Mouse (Mus musculus): ENCODE results near the gene Slc44a3.

The Slc44a3 gene

DNA sequence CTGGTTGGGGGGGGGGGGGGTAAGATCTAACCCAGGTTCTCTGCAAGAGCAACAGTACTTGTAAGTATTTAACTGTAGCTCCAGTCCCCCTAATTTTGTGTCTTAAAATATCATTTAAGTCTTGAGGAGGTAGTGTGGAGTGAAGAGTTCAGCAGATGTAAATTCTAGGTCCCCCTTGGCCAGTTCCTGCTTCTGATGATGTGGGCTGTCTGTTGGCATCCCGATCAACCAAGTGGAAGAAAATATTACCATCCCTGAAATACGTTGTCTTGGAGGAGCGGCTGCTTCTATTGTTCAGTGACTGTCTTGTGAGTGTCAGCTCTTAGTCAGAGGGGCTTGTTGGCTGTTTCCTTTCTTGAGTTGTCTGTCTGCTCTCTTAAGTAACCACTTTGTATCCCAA, 102.7 kb downstream of the Slc44a3 start:
- in situ Hi-C loops (cut with MboI, MseI) = loop anchor here (25.0 kb wide), 1 partner anchor 1642 kb away; the partner anchor contains the start of gene Ptbp2

- in situ Hi-C loops (cut with MboI, MseI) = loop anchor here (25.0 kb wide), 1 partner anchor 1641 kb away; the partner anchor contains the start of gene Ptbp2
Measured at GRCm38 (mm10) chr3:121428696-121429259, 103.4 kb downstream of the Slc44a3 start.

DNA sequence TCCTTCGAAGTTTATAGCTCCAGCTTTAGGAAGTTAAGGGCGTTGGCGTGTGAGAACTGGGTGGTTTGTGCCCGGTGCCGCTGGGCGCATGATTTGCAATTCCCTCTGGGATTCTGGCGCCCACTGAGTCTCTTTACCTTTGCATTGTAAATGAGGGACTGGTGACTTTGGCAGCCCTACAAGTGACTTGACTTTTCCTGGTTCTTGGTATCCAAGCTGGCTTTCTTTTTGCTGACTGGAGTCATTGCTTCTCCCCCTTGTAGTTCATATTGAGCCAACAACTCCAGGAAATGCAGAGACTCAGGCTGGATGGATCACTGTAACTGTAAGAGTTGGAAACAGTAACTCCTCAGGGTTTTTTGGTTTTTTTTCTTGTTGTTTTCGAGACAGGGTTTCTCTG, 104.0 kb downstream of the Slc44a3 start:
- in situ Hi-C loops (cut with MboI, MseI) = loop anchor here (25.0 kb wide), 1 partner anchor 1641 kb away; the partner anchor contains the start of gene Ptbp2

DNA sequence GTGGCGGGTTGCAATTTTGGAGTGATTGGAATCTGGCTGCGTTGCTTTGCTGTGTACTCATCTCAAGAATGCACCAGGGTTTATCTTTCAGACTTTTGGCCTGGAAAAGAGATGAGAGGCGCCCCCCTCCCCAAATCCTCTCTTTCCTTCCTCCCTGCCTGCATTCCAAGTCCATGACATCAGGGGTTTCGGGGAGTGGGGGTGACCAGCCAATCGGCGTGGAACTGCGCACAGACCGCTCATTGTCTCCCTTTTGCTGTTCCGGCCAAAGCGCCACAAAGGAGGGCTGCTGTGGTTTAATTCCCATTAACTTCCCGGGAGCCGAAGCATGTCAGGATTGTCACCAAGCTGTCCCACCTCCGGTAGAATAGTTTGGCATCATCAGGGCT, 104.7 kb downstream of the Slc44a3 start:
- in situ Hi-C loops (cut with MboI, MseI) = loop anchor here (25.0 kb wide), 1 partner anchor 1640 kb away; the partner anchor contains the start of gene Ptbp2

DNA sequence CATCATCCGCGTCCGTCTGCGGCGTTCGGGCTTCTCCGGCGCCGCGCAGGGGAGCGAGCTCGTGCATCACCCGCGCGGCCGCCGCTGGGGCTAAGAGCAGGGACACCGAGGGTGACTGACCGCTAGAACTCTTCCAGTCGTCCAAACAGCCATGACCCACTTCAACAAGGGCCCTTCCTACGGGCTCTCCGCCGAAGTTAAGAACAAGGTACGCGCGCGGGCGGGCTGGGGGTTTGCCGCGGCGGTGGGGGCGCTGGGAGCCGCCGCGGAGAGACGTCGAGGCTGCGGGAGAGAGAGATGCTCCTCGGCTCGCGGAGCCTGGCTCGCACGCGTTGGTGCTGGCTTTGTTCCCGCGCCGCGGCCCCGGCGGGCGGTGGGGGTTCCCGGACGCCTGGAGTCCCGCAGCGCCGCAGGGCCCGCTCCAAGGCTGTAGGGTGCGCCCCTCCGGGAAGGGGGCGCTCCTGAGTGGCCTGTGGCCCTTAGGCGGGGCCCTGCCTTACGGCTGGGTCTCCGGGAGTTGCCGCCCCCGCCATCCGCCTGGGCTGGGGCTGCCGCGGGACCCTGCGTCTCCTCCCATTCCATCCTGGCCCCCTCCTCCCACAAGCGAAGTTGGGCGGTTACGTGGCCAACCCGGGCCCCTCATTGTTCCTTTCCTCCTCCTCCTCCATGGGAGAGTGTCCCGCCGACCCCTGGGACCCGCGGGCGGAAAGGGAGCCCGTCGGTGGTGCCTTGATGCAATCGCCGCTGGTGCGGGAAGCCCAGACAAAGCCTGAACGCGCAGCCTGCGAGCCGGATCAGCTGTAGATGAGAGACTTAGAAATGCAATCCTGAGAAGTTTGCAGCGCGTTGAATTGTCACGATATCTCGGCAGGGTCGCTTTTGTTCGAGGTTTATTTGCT, 105.3 kb downstream of the Slc44a3 start:
- in situ Hi-C loops (cut with MboI, MseI) = loop anchor here (25.0 kb wide), 1 partner anchor 1640 kb away; the partner anchor contains the start of gene Ptbp2

DNA sequence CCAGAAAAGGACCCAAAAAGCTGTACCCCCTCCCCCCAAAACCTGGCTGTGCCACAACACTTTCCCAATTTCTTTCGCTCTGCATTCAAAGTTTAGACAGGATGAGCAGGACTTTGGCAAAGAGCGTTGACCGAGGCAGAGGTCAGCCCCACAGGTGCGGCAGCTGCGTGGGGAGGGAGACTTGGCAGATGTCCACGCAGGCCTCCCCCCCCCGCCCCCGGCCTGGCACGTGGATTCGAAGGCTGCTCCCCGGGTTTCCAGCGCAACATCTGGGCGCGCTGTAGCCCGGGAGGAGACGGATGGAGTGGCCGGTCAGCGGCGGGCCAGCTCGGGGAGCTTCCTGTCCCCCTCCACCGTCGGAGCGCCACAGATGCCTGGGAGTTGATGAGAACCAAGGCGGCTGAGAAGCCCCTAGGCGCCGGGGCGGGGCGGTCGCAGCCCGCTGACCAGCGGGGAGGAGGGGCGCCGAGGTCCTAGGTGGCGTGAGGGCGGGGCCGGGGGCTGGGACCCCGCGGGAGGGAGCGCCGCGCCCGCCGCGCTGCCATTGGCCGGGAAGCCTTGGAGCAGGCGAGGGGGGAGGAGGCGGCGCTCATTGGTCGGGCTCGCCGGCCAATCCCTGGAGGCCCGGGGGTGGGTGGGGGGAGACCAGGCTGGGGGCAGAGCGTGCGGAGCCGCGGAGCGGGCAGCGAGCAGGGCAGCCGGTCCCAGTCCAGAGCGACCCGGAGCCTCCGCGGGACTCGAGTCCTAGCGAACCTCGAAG, 106.2 kb downstream of the Slc44a3 start, which contains the start of gene Cnn3:
Cnn3 (plus strand) TSS at position 637 of the 760 bp plus-strand sequence.
- in situ Hi-C loops (cut with MboI, MseI) = loop anchor here (25.0 kb wide), 1 partner anchor 1639 kb away; the partner anchor contains the start of gene Ptbp2

DNA sequence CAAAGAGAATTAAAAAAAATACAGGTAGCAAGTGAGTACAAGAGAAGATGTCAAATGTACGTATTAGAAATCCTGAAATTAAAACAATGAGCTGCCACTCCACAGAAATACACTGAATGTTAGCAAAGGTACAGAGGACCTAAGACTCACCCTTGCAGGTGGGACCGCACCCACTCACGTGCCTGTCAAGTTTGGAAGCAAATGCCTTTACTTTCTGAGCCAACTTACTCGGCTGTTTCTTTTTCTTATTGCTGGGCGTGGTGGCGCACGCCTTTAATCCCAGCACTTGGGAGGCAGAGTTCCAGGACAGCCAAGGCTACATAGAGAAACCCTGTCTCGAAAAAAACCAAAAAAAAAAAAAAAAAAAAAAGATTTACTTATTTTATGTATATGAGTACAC, 109.8 kb downstream of the Slc44a3 start:
- in situ Hi-C loops (cut with MboI, MseI) = no loop called here

DNA sequence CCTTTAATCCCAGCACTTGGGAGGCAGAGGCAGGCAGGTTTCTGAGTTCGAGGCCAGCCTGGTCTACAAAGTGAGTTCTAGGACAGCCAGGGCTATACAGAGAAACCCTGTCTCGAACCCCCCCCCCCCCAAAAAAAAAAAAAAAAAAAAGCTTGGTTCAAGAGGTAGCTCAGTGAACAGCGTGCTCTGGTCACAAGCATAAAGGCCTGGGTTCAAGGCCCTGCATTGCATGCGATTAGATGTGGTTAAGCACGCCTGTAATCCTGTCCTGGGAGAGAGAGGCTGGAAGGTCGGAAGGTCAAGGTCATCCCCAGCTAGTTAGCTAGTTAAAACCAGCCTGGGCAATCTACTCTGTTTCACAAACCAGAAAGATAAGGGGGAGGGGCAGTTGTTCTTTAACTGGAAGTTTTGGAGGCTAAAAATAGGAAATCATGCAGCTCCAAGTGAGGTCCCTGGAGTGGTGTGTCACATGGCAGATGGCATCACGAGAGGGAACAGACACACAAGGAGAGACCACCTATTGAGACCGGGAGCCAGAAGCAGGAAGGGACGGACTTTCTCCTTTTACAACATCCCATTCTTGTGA, 113.3 kb downstream of the Slc44a3 start:
- in situ Hi-C loops (cut with MboI, MseI) = no loop called here

- in situ Hi-C loops (cut with MboI, MseI) = no loop called here
Measured at GRCm38 (mm10) chr3:121418251-121418601, 114.0 kb downstream of the Slc44a3 start.

DNA sequence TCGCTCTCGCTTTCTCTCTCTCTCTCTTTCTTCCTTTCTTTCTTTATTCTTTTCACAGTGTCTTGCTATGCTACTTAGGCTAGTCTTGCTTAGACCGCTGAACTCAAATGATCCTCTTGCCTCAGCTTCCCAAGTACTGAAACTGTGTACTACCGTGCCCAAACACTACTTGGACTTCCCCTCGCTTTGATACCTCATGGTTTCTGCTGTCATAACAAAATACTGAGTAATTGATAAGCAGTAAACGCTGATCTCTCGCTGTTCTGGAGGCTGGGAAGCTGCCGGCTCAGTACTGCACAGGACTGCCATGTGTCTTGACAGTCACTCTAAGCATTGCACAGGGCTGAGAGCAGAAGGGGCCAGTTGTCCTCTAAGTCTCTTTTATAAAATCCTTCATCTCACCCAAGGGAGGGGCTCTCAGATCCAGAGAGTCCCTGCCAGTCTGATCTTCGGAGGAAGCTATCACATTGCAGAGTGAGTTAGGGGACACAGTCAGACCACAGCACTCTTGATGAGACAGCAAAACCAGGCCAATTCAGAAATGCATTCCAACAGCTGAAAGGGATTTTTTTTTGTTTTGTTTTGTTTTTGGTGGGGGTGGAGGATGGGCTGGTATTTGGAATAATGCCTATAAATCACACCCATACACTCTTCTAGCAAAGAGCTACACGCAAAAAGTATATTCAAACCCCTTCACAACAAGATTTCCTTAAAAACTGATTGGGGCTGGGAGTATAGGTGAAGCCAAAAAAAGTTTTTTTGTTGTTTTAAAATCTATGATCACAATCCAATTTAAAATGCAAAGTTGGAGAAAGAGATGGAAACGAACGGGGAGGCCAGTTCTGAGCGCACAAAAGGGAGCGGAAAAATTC, 114.6 kb downstream of the Slc44a3 start:
- in situ Hi-C loops (cut with MboI, MseI) = no loop called here

GRCm38 (mm10) chr3:121416171-121417154, 115.7 kb downstream of the Slc44a3 start:
- in situ Hi-C loops (cut with MboI, MseI) = no loop called here

GRCm38 (mm10) chr3:121411450-121411849, 120.8 kb downstream of the Slc44a3 start:
- in situ Hi-C loops (cut with MboI, MseI) = no loop called here
